Comparison of ENCODE assay signal across 9 mouse cellular contexts in genomic region chr15:97054767-97055489, GRCm38 (mm10). TPM values are rescaled to one million over a fixed set of nuclear protein-coding genes. Genes with fewer than 3 reads are reported as not detected.
A peak's percentile ranks its signal among the peaks of the same experiment; 100 is the strongest.
DNase-seq lines count a peak whose midpoint lies in the region; ATAC-seq and TF ChIP-seq lines count a peak whose summit lies in the region.
"Had no signal": no experiment of that assay in that cellular context is flagged by ENCODE, and none has a peak within 500 bp of the region (broad histone marks: within the 10 kb centered on the region; RNA-seq: fewer than 3 reads in every experiment).

No protein-coding gene starts in this region.

- intact Hi-C loops in gastrocnemius, adult 2 months (cut with DNase I), result loop anchor here (5.0 kb wide), 2 partner anchors 47 to 77 kb away; no protein-coding TSS in a partner anchor

- no peaks in the 10 kb centered on the region for H3K36me3 ChIP-seq in liver, adult 2 months (ENCODE audit: control insufficient read depth, insufficient read depth, low read length)
- H3K36me3 ChIP-seq in limb, embryonic 11.5 days (ENCODE audit: control insufficient read depth, insufficient read depth, low read length), result no peaks in the 10 kb centered on the region
- H3K36me3 ChIP-seq: G1E had no signal

- ATAC-seq in limb, embryonic 11.5 days (ENCODE audit: insufficient number of reproducible peaks, low FRiP score, low TSS enrichment, low read depth), result no peak
- ATAC-seq in cerebellum, adult (ENCODE audit: insufficient number of reproducible peaks, low FRiP score, low TSS enrichment), result no peak

- H3K9ac ChIP-seq in liver, adult 2 months (ENCODE audit: low read depth, low read length), result peak overlapping the region; percentile 28
- peak overlapping the region; percentile 62 for H3K9ac ChIP-seq in limb, embryonic 11.5 days (ENCODE audit: low read length)

- peak overlapping the region; percentile 69 for H3K4me2 ChIP-seq in limb, embryonic 11.5 days (ENCODE audit: low read depth, severe bottlenecking)

- no peak overlapping the region for H3K27ac ChIP-seq in liver, adult 2 months (replicated peaks; ENCODE audit: insufficient read depth, low read depth, low read length)
- H3K27ac ChIP-seq in gastrocnemius, adult 2 months, result peak overlapping the region; percentile 92
- peak overlapping the region; percentile 47; the same call in 1 of the 2 replicates for H3K27ac ChIP-seq in limb, embryonic 11.5 days (replicated peaks; ENCODE audit: low read depth, low read length)

- WGBS in liver, adult 2 months, result 45% methylated on average over 31 of the region's 31 CpGs
- WGBS in limb, embryonic 11.5 days, result 44% methylated on average over 31 of the region's 31 CpGs

- peaks cover 8% of the 10 kb centered on the region; the same call in 1 of the 2 replicates for H3K9me3 ChIP-seq in limb, embryonic 11.5 days (ENCODE audit: control insufficient read depth, low read length)

- TF ChIP-seq POLR2A in liver, adult 2 months (IDR thresholded peaks at IDR 0.05; ENCODE audit: extremely low read depth, insufficient read depth, low read length), result no peak

- no peaks in the 10 kb centered on the region for H3K79me2 ChIP-seq in liver, adult 2 months (ENCODE audit: control insufficient read depth, insufficient read depth, low read length)

- no peak for TF ChIP-seq CTCF in liver, adult 2 months (IDR thresholded peaks at IDR 0.05; ENCODE audit: low read depth, low read length)
- TF ChIP-seq CTCF in gastrocnemius, adult 2 months (IDR thresholded peaks at IDR 0.05), result no peak

- H3K27me3 ChIP-seq in liver, adult 2 months (ENCODE audit: control insufficient read depth, insufficient read depth, low read length), result no peaks in the 10 kb centered on the region
- no peaks in the 10 kb centered on the region for H3K27me3 ChIP-seq in limb, embryonic 11.5 days (ENCODE audit: control insufficient read depth, insufficient read depth, low read length)

- peak overlapping the region; percentile 55 for H3K4me3 ChIP-seq in liver, adult 2 months (ENCODE audit: insufficient read depth, low read depth, low read length)
- H3K4me3 ChIP-seq in gastrocnemius, adult 2 months, result peak overlapping the region; percentile 69
- peak overlapping the region; percentile 49 for H3K4me3 ChIP-seq in limb, embryonic 11.5 days (ENCODE audit: low read depth, low read length)

- DNase-seq in liver, adult 2 months (ENCODE audit: extremely low read depth, low read depth, low spot score), result no peak
- no peak for DNase-seq in liver
- peak; percentile 79 for DNase-seq in gastrocnemius, adult 2 months
- DNase-seq in limb, embryonic 11.5 days (ENCODE audit: low spot score), result peak; percentile 57
- peak; percentile 35 for DNase-seq in retina, postnatal 1 day
- no peak for DNase-seq in left cerebral cortex, adult 9 months (ENCODE audit: low spot score in 2 of 2)
- no peak for DNase-seq in urinary bladder, postnatal 4 days (ENCODE audit: low spot score in 2 of 2)

- peaks cover 2% of the 10 kb centered on the region; the same call in 1 of the 2 replicates for H3K4me1 ChIP-seq in liver, adult 2 months (ENCODE audit: control insufficient read depth, insufficient read depth, low read length)
- peaks cover 3% of the 10 kb centered on the region; the same call in 1 of the 2 replicates for H3K4me1 ChIP-seq in limb, embryonic 11.5 days (ENCODE audit: control insufficient read depth, insufficient read depth, low read length)

RNA-seq across cellular contexts. Expression of gene Slc38a4, which starts 0.8 kb away (rescaled TPM):
- total RNA-seq in liver, adult 2 months (2014; rRNA removed), result 1,197 and 1,621 TPM in 2 replicates
- 659 and 663 TPM in 2 replicates for polyA plus RNA-seq in liver, adult 2 months (2012; rRNA removed)
- 100 to 1,000 TPM; 142 to 248 TPM for total RNA-seq in gastrocnemius, adult 2 months (2021)
- 73.8 and 75.6 TPM in 2 replicates for polyA plus RNA-seq in limb, embryonic 11.5 days (2014; fragmentation: Nextera tagmentation; extraction: Ambion mirVana)
- polyA plus RNA-seq: G1E had no signal

Comparison
In these comparisons a context has a peak if more than half of its experiments do, and no peak if none do; other contexts are left out.
1. DNase-seq: peak in gastrocnemius, adult 2 months (single experiment), limb, embryonic 11.5 days (single experiment) and retina, postnatal 1 day (single experiment); none in liver, adult 2 months (single experiment), liver (single experiment), left cerebral cortex, adult 9 months (0 of 2) and urinary bladder, postnatal 4 days (0 of 2).
2. Peak in every context shown above with its lines, with median percentiles within 50 percentile points of each other: H3K4me3 ChIP-seq.